Mouse (Mus musculus) limb, embryonic 10.5 days (tissue): ENCODE results near the gene P3h3. TPM values are rescaled to one million over a fixed set of nuclear protein-coding genes. Genes with fewer than 3 reads are reported as not detected.

Experiments
- DNase-seq: peaks from one replicate; pipeline ENCODE4 v3.0.0-alpha.2; 2017; ENCODE audit warnings: low spot score
- H3K27ac ChIP-seq: fragments of 300-500 bp; sonication (generic); 2 replicates; pipeline ENCODE4 v1.5.1; 2016; ENCODE audit warnings: mild to moderate bottlenecking
- H3K27me3 ChIP-seq: fragments of 300-500 bp; sonication (generic); 2 replicates; pipeline ENCODE4 v1.6.1; 2016; ENCODE audit warnings: low read depth, mild to moderate bottlenecking; ENCODE audit not compliant: poor library complexity, severe bottlenecking
- H3K36me3 ChIP-seq: fragments of 300-500 bp; sonication (generic); 2 replicates; pipeline ENCODE4 v1.6.1; 2016; ENCODE audit warnings: mild to moderate bottlenecking, moderate library complexity
- H3K4me1 ChIP-seq: fragments of 300-500 bp; sonication (generic); 2 replicates; pipeline ENCODE4 v1.6.1; 2016
- H3K4me3 ChIP-seq: fragments of 300-500 bp; sonication (generic); 2 replicates; pipeline ENCODE4 v1.5.1; 2016; ENCODE audit warnings: mild to moderate bottlenecking, moderate library complexity
- H3K9me3 ChIP-seq: fragments of 300-500 bp; sonication (generic); replicated peaks from 2 replicates; pipeline ENCODE4 v1.6.1; 2016; ENCODE audit warnings: mild to moderate bottlenecking
- WGBS: fragments of 180-500 bp; shearing (Covaris S2); methylation state at CpG from one replicate; pipeline ENCODE4 v1.1.7; 2016; 5-methylcytosine and 5-hydroxymethylcytosine counted together
- polyA plus RNA-seq: library from polyadenylated mRNA; unstranded; fragments of >200 nt; fragmentation: Nextera tagmentation; extraction: Ambion mirVana; gene quantifications from 2 replicates; pipeline ENCODE4 v1.2.1, GENCODE M21; 2016

The P3h3 gene
- polyA plus RNA-seq, 1 experiment from 2014 or later = 26.8 TPM

GRCm38 (mm10) chr6:124887986-124888385, 30.4 kb upstream of the P3h3 start, which contains the start of gene Cd4:
Gene Cd4, minus strand, starts transcription at chr6:124888221.
- 91% methylated on average over 9 of the region's 9 CpGs for WGBS
- Histone ChIP-seq H3K36me3 (no peaks in the 10 kb centered on the region), H3K27me3 (no peaks in the 10 kb centered on the region), H3K4me3 (no peak within 1 kb of the TSS), H3K9me3 (no peaks in the 10 kb centered on the region), H3K27ac (no peak within 1 kb of the TSS), H3K4me1 (peaks cover 5% of the 10 kb centered on the region; the same call in 1 of the 2 replicates)
- DNase-seq = no peak

GRCm38 (mm10) chr6:124885956-124886381, 28.4 kb upstream of the P3h3 start:
- Histone ChIP-seq H3K4me3 (no peak overlapping the region), H3K27me3 (no peaks in the 10 kb centered on the region), H3K36me3 (no peaks in the 10 kb centered on the region), H3K9me3 (no peaks in the 10 kb centered on the region), H3K27ac (no peak overlapping the region), H3K4me1 (peaks cover 5% of the 10 kb centered on the region; the same call in 1 of the 2 replicates)
- no peak for DNase-seq
- 92% methylated on average over 8 of the region's 8 CpGs for WGBS

GRCm38 (mm10) chr6:124884714-124885500, 27.4 kb upstream of the P3h3 start:
- no peaks in the 10 kb centered on the region for H3K9me3 ChIP-seq
- peaks cover 5% of the 10 kb centered on the region; the same call in 1 of the 2 replicates for H3K4me1 ChIP-seq
- H3K27me3 ChIP-seq = no peaks in the 10 kb centered on the region
- 77% methylated on average over 10 of the region's 10 CpGs for WGBS
- H3K4me3 ChIP-seq = no peak overlapping the region
- no peak overlapping the region for H3K27ac ChIP-seq
- DNase-seq = no peak
- no peaks in the 10 kb centered on the region for H3K36me3 ChIP-seq

GRCm38 (mm10) chr6:124883351-124883750, 25.8 kb upstream of the P3h3 start:
- H3K4me3 ChIP-seq = no peak overlapping the region
- no peaks in the 10 kb centered on the region for H3K9me3 ChIP-seq
- DNase-seq = no peak
- WGBS = 80% methylated on average over 10 of the region's 10 CpGs
- no peaks in the 10 kb centered on the region for H3K27me3 ChIP-seq
- peaks cover 5% of the 10 kb centered on the region; the same call in 1 of the 2 replicates for H3K4me1 ChIP-seq
- H3K36me3 ChIP-seq = no peaks in the 10 kb centered on the region
- no peak overlapping the region for H3K27ac ChIP-seq

GRCm38 (mm10) chr6:124881821-124882220, 24.3 kb upstream of the P3h3 start:
- Histone ChIP-seq H3K27me3 (no peaks in the 10 kb centered on the region), H3K36me3 (no peaks in the 10 kb centered on the region), H3K4me1 (peaks cover 5% of the 10 kb centered on the region; the same call in 1 of the 2 replicates), H3K9me3 (no peaks in the 10 kb centered on the region), H3K4me3 (no peak overlapping the region), H3K27ac (no peak overlapping the region)
- 95% methylated on average over 9 of the region's 9 CpGs for WGBS
- no peak for DNase-seq

GRCm38 (mm10) chr6:124879390-124879789, 21.8 kb upstream of the P3h3 start:
- Histone ChIP-seq H3K9me3 (no peaks in the 10 kb centered on the region), H3K27ac (no peak overlapping the region), H3K4me1 (no peaks in the 10 kb centered on the region), H3K27me3 (no peaks in the 10 kb centered on the region), H3K36me3 (no peaks in the 10 kb centered on the region), H3K4me3 (no peak overlapping the region)
- DNase-seq = no peak
- 64% methylated on average over 6 of the region's 6 CpGs for WGBS

- Histone ChIP-seq H3K4me1 (no peaks in the 10 kb centered on the region), H3K4me3 (no peak overlapping the region), H3K9me3 (no peaks in the 10 kb centered on the region), H3K27ac (no peak overlapping the region), H3K36me3 (no peaks in the 10 kb centered on the region), H3K27me3 (no peaks in the 10 kb centered on the region)
- DNase-seq = no peak
- 46% methylated on average over 3 of the region's 3 CpGs for WGBS
Observed at GRCm38 (mm10) chr6:124874348-124874747, 16.8 kb upstream of the P3h3 start.

- no peak for DNase-seq
- H3K4me3 ChIP-seq = no peak overlapping the region
- 59% methylated on average over 6 of the region's 7 CpGs for WGBS
- peaks cover 41% of the 10 kb centered on the region for H3K4me1 ChIP-seq
- H3K27me3 ChIP-seq = peaks cover 62% of the 10 kb centered on the region
- H3K36me3 ChIP-seq = no peaks in the 10 kb centered on the region
- no peaks in the 10 kb centered on the region for H3K9me3 ChIP-seq
- H3K27ac ChIP-seq = peak overlapping the region; percentile 17; the same call in 1 of the 2 replicates
Observed at GRCm38 (mm10) chr6:124866560-124866959, 9.0 kb upstream of the P3h3 start.

- Histone ChIP-seq H3K27ac (peak overlapping the region; percentile 17; the same call in 1 of the 2 replicates), H3K4me3 (no peak overlapping the region), H3K27me3 (peaks cover 69% of the 10 kb centered on the region), H3K9me3 (no peaks in the 10 kb centered on the region), H3K4me1 (peaks cover 48% of the 10 kb centered on the region), H3K36me3 (peaks cover 3% of the 10 kb centered on the region; the same call in 1 of the 2 replicates)
- WGBS = 54% methylated on average over 18 of the region's 18 CpGs
- DNase-seq = no peak
Observed at GRCm38 (mm10) chr6:124865766-124866362, 8.3 kb upstream of the P3h3 start.

- peaks cover 3% of the 10 kb centered on the region; the same call in 1 of the 2 replicates for H3K36me3 ChIP-seq
- 1% methylated on average over 35 of the region's 43 CpGs for WGBS
- H3K9me3 ChIP-seq = no peaks in the 10 kb centered on the region
- H3K27ac ChIP-seq = peak within 1 kb of the TSS; percentile 88
- peak; percentile 82 for DNase-seq
- H3K4me3 ChIP-seq = peak within 1 kb of the TSS; percentile 68
- peaks cover 66% of the 10 kb centered on the region for H3K4me1 ChIP-seq
- peaks cover 90% of the 10 kb centered on the region for H3K27me3 ChIP-seq
Observed at GRCm38 (mm10) chr6:124863658-124864298, 6.2 kb upstream of the P3h3 start, which contains the start of gene Gpr162. Gene Gpr162, minus strand, starts transcription at chr6:124863983.

- Histone ChIP-seq H3K36me3 (peaks cover 3% of the 10 kb centered on the region; the same call in 1 of the 2 replicates), H3K9me3 (no peaks in the 10 kb centered on the region), H3K4me1 (peaks cover 71% of the 10 kb centered on the region), H3K4me3 (peak overlapping the region; percentile 68), H3K27ac (peak overlapping the region; percentile 88), H3K27me3 (peaks cover 96% of the 10 kb centered on the region)
- no peak for DNase-seq
- WGBS = 2% methylated on average over 9 of the region's 16 CpGs
Observed at GRCm38 (mm10) chr6:124863125-124863657, 5.6 kb upstream of the P3h3 start.

GRCm38 (mm10) chr6:124862406-124863124, 5.0 kb upstream of the P3h3 start:
- H3K27me3 ChIP-seq = peaks cover 95% of the 10 kb centered on the region
- WGBS = 15% methylated on average over 8 of the region's 8 CpGs
- no peaks in the 10 kb centered on the region for H3K9me3 ChIP-seq
- H3K4me1 ChIP-seq = peaks cover 78% of the 10 kb centered on the region
- H3K27ac ChIP-seq = peak overlapping the region; percentile 88
- H3K4me3 ChIP-seq = peak overlapping the region; percentile 68
- peaks cover 3% of the 10 kb centered on the region; the same call in 1 of the 2 replicates for H3K36me3 ChIP-seq
- no peak for DNase-seq
